Mouse (Mus musculus): ENCODE results near the gene Cd80. TPM values are rescaled to one million over a fixed set of nuclear protein-coding genes. Genes with fewer than 3 reads are reported as not detected.
"Not testable (repeated sequence)": the region's sequence is repeated elsewhere in the genome, so short reads cannot be mapped to it uniquely, and the experiment has no call there.

The Cd80 gene
- polyA plus RNA-seq, 1 experiment = 0.33 TPM

- peaks cover 5% of the 10 kb centered on the region for H3K36me3 ChIP-seq (ENCODE audit: control insufficient read depth, insufficient read depth, low read length)
- H3K27ac ChIP-seq (ENCODE audit: insufficient read depth, low read depth, low read length) = no peak overlapping the region
- no peak for TF ChIP-seq POLR2A (IDR thresholded peaks at IDR 0.05; ENCODE audit: low read depth, low read length)
- TF ChIP-seq CTCF (IDR thresholded peaks at IDR 0.05; ENCODE audit: extremely low read depth, insufficient read length, insufficient replicate concordance, low read depth, low read length) = no peak
- no peaks in the 10 kb centered on the region for H3K4me1 ChIP-seq (ENCODE audit: control insufficient read depth, insufficient read depth, insufficient read length, low read length)
- no peaks in the 10 kb centered on the region for H3K27me3 ChIP-seq (ENCODE audit: control insufficient read depth, insufficient read depth, low read length)
- 73% methylated on average over 6 of the region's 6 CpGs for WGBS
- no peak overlapping the region for H3K4me3 ChIP-seq (ENCODE audit: low read depth, low read length)
Measured at GRCm38 (mm10) chr16:38440403-38440802, 15.0 kb upstream of the Cd80 start.

GRCm38 (mm10) chr16:38441611-38442010, 13.8 kb upstream of the Cd80 start:
- TF ChIP-seq POLR2A (IDR thresholded peaks at IDR 0.05; ENCODE audit: low read depth, low read length) = no peak
- no peak for TF ChIP-seq CTCF (IDR thresholded peaks at IDR 0.05; ENCODE audit: extremely low read depth, insufficient read length, insufficient replicate concordance, low read depth, low read length)
- Histone ChIP-seq H3K4me3 (ENCODE audit: low read depth, low read length) (no peak overlapping the region), H3K4me1 (ENCODE audit: control insufficient read depth, insufficient read depth, insufficient read length, low read length) (no peaks in the 10 kb centered on the region; the same call in 1 of the 2 replicates), H3K27ac (ENCODE audit: insufficient read depth, low read depth, low read length) (no peak overlapping the region), H3K27me3 (ENCODE audit: control insufficient read depth, insufficient read depth, low read length) (no peaks in the 10 kb centered on the region), H3K36me3 (ENCODE audit: control insufficient read depth, insufficient read depth, low read length) (peaks cover 10% of the 10 kb centered on the region)
- WGBS = 69% methylated on average over 5 of the region's 5 CpGs

DNA sequence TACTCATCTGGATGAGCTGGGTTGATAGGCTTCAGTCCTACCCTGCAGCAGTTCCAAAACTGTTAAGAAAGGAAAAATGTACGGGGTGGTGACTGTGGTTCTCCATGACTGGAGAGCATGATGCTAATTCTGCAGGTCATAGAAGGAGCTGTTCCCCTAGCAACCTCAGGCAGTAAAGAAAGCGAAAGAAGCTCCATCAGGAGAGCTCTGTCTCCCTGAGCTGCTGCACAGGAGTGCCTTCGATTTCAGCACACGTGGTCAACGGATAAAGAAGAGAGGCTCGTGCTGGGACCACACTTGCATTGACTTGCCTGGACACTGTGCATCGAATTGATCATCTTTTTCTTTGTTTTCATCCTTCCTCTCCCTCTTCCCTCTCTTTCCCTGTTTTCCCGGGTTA, 13.1 kb upstream of the Cd80 start:
- Histone ChIP-seq H3K36me3 (ENCODE audit: control insufficient read depth, insufficient read depth, low read length) (peaks cover 14% of the 10 kb centered on the region), H3K27me3 (ENCODE audit: control insufficient read depth, insufficient read depth, low read length) (no peaks in the 10 kb centered on the region), H3K4me1 (ENCODE audit: control insufficient read depth, insufficient read depth, insufficient read length, low read length) (no peaks in the 10 kb centered on the region; the same call in 1 of the 2 replicates), H3K27ac (ENCODE audit: insufficient read depth, low read depth, low read length) (no peak overlapping the region), H3K4me3 (ENCODE audit: low read depth, low read length) (no peak overlapping the region)
- TF ChIP-seq POLR2A (IDR thresholded peaks at IDR 0.05; ENCODE audit: low read depth, low read length) (no peak), CTCF (IDR thresholded peaks at IDR 0.05; ENCODE audit: extremely low read depth, insufficient read length, insufficient replicate concordance, low read depth, low read length) (no peak)
- 67% methylated on average over 8 of the region's 8 CpGs for WGBS

DNA sequence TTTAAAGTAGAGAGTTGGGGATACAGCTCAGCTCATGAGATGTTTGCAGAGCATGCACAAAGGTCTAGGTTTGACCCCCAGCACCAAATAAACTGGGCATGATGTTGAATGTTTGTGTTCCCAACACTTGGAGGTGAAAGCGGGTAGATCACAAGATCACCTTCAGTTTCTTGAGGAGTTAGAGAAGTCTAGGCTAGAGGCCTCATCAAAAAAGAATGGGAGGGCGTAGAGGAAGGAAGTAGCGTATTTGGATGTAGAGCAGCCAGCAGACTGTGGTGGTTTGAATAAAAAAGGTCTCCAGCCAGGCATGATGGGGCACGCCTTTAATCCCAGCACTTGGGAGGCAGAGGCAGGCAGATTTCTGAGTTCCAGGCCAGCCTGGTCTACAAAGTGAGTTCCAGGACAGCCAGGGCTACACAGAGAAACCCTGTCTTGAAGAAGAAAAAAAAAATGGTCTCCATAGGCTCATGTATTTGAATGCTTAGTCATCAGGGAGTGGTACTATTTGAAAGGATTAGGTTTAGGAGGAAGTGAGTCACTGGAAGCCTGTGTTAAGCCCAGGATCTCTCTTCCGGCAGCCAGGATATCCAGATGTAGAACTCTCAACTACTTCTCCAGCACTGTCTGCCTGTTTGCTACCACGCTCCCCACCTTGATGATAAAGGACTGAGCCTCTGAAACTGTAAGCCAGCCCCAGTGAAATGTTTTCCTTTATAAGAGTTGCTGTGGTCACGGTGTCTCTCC, 11.5 kb upstream of the Cd80 start:
- H3K4me1 ChIP-seq (ENCODE audit: control insufficient read depth, insufficient read depth, insufficient read length, low read length) = no peaks in the 10 kb centered on the region; the same call in 1 of the 2 replicates
- H3K36me3 ChIP-seq (ENCODE audit: control insufficient read depth, insufficient read depth, low read length) = peaks cover 16% of the 10 kb centered on the region
- 94% methylated on average over 7 of the region's 7 CpGs for WGBS
- H3K27ac ChIP-seq (ENCODE audit: insufficient read depth, low read depth, low read length) = no peak overlapping the region
- TF ChIP-seq POLR2A (IDR thresholded peaks at IDR 0.05; ENCODE audit: low read depth, low read length) (no peak), CTCF (IDR thresholded peaks at IDR 0.05; ENCODE audit: extremely low read depth, insufficient read length, insufficient replicate concordance, low read depth, low read length) (no peak)
- no peak overlapping the region for H3K4me3 ChIP-seq (ENCODE audit: low read depth, low read length)
- H3K27me3 ChIP-seq (ENCODE audit: control insufficient read depth, insufficient read depth, low read length) = no peaks in the 10 kb centered on the region

GRCm38 (mm10) chr16:38445046-38445445, 10.3 kb upstream of the Cd80 start:
- peaks cover 18% of the 10 kb centered on the region for H3K36me3 ChIP-seq (ENCODE audit: control insufficient read depth, insufficient read depth, low read length)
- no peak overlapping the region for H3K27ac ChIP-seq (ENCODE audit: insufficient read depth, low read depth, low read length)
- no peaks in the 10 kb centered on the region; the same call in 1 of the 2 replicates for H3K4me1 ChIP-seq (ENCODE audit: control insufficient read depth, insufficient read depth, insufficient read length, low read length)
- H3K4me3 ChIP-seq (ENCODE audit: low read depth, low read length) = no peak overlapping the region
- 84% methylated on average over 1 of the region's 1 CpGs for WGBS
- TF ChIP-seq POLR2A (IDR thresholded peaks at IDR 0.05; ENCODE audit: low read depth, low read length) (no peak), CTCF (IDR thresholded peaks at IDR 0.05; ENCODE audit: extremely low read depth, insufficient read length, insufficient replicate concordance, low read depth, low read length) (no peak)
- H3K27me3 ChIP-seq (ENCODE audit: control insufficient read depth, insufficient read depth, low read length) = no peaks in the 10 kb centered on the region

- Histone ChIP-seq H3K27ac (ENCODE audit: insufficient read depth, low read depth, low read length) (no peak overlapping the region), H3K4me1 (ENCODE audit: control insufficient read depth, insufficient read depth, insufficient read length, low read length) (no peaks in the 10 kb centered on the region; the same call in 1 of the 2 replicates), H3K36me3 (ENCODE audit: control insufficient read depth, insufficient read depth, low read length) (peaks cover 18% of the 10 kb centered on the region), H3K4me3 (ENCODE audit: low read depth, low read length) (no peak overlapping the region), H3K27me3 (ENCODE audit: control insufficient read depth, insufficient read depth, low read length) (no peaks in the 10 kb centered on the region)
- WGBS = 97% methylated on average over 20 of the region's 20 CpGs
- no peak for TF ChIP-seq POLR2A (IDR thresholded peaks at IDR 0.05; ENCODE audit: low read depth, low read length)
- TF ChIP-seq CTCF (IDR thresholded peaks at IDR 0.05; ENCODE audit: extremely low read depth, insufficient read length, insufficient replicate concordance, low read depth, low read length) = no peak
Measured at GRCm38 (mm10) chr16:38445576-38445975, 9.8 kb upstream of the Cd80 start.

GRCm38 (mm10) chr16:38446141-38446540, 9.2 kb upstream of the Cd80 start:
- H3K4me1 ChIP-seq (ENCODE audit: control insufficient read depth, insufficient read depth, insufficient read length, low read length); H3K27ac ChIP-seq (ENCODE audit: insufficient read depth, low read depth, low read length); H3K4me3 ChIP-seq (ENCODE audit: low read depth, low read length); H3K27me3 ChIP-seq (ENCODE audit: control insufficient read depth, insufficient read depth, low read length): not testable (repeated sequence)
- H3K36me3 ChIP-seq (ENCODE audit: control insufficient read depth, insufficient read depth, low read length) = peaks cover 18% of the 10 kb centered on the region
- 93% methylated on average over 2 of the region's 2 CpGs for WGBS

All from small intestine, adult 2 months (tissue).